Mouse (Mus musculus) midbrain, embryonic 16.5 days (tissue): ENCODE measurements around the gene H2-M10.2. TPM values are rescaled to one million over a fixed set of nuclear protein-coding genes. Genes with fewer than 3 reads are reported as not detected.

ENCODE experiments used
- ATAC-seq: fragments of 200-750 bp; cut with Nextera tagmentation; 2 replicates; pipeline ENCODE4 v1.8.0; 2017; ENCODE audit warnings: moderate TSS enrichment
- H3K27ac ChIP-seq: fragments of 300-500 bp; sonication (generic); 2 replicates; pipeline ENCODE4 v1.5.1; 2014; ENCODE audit warnings: mild to moderate bottlenecking, low read length, mixed read lengths
- H3K27me3 ChIP-seq: fragments of 300-500 bp; sonication (generic); 2 replicates; pipeline ENCODE4 v1.6.1; 2014; ENCODE audit warnings: low read depth, low read length, mixed read lengths; ENCODE audit not compliant: control insufficient read depth, insufficient read depth
- H3K36me3 ChIP-seq: fragments of 300-500 bp; sonication (generic); 2 replicates; pipeline ENCODE4 v1.6.1; 2014; ENCODE audit warnings: mild to moderate bottlenecking, low read length, moderate library complexity, mixed read lengths; ENCODE audit not compliant: control insufficient read depth, insufficient read depth
- H3K4me1 ChIP-seq: fragments of 300-500 bp; sonication (generic); 2 replicates; pipeline ENCODE4 v1.6.1; 2014; ENCODE audit warnings: mild to moderate bottlenecking, low read length, mixed read lengths; ENCODE audit not compliant: control insufficient read depth, insufficient read depth
- H3K4me2 ChIP-seq: fragments of 300-500 bp; sonication (generic); 2 replicates; pipeline ENCODE4 v1.6.1; 2014; ENCODE audit warnings: mild to moderate bottlenecking, low read length, mixed read lengths
- H3K4me3 ChIP-seq: fragments of 300-500 bp; sonication (generic); 2 replicates; pipeline ENCODE4 v1.5.1; 2014; ENCODE audit warnings: low read depth, mild to moderate bottlenecking, low read length, moderate library complexity, mixed read lengths
- H3K9ac ChIP-seq: fragments of 300-500 bp; sonication (generic); 2 replicates; pipeline ENCODE4 v1.6.1; 2014; ENCODE audit warnings: low read depth, low read length, mixed read lengths
- H3K9me3 ChIP-seq: fragments of 300-500 bp; sonication (generic); replicated peaks from 2 replicates; pipeline ENCODE4 v1.6.1; 2014; ENCODE audit warnings: mild to moderate bottlenecking, low read length, mixed read lengths; ENCODE audit not compliant: control insufficient read depth, poor library complexity, severe bottlenecking
- WGBS: fragments of 180-500 bp; shearing (Covaris S2); extraction: QIAGEN DNeasy Blood & Tissue Kit; methylation state at CpG from one replicate; pipeline ENCODE4 v1.1.7; 2014; 5-methylcytosine and 5-hydroxymethylcytosine counted together
- polyA plus RNA-seq: library from polyadenylated mRNA; unstranded; fragments of >200 nt; fragmentation: Nextera tagmentation; extraction: Ambion mirVana; gene quantifications from 2 replicates; pipeline ENCODE4 v1.2.1, GENCODE M21; 2015

Gene H2-M10.2
- polyA plus RNA-seq, 1 experiment from 2014 or later, result 0.33 TPM

DNA sequence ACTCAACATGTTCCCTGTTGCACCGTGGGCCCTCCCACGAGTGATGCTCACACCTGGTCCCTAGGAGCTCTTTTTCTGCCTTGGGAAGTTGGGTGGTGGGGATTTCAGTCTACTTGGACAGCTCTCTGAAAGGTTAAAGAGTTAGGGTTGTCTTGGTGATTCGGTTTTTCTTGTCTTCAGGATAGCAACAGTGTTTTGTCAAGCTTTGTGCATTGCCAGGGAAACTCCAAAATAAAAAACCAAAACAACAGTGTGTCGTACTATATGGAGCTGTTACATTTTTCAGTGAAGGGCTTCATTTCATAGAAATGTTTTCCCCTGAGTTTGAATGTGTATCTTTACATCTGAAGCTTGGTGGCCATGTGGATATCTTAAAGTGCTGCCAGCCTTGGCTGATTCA, 11.5 kb downstream of the H2-M10.2 start:
- H3K4me2 ChIP-seq, result no peak overlapping the region
- H3K9me3 ChIP-seq, result no peaks in the 10 kb centered on the region
- H3K27me3 ChIP-seq, result no peaks in the 10 kb centered on the region
- no peak overlapping the region for H3K4me3 ChIP-seq
- whole genome bisulfite sequencing, result 96% methylated on average over 4 of the region's 4 CpGs
- H3K4me1 ChIP-seq, result peaks cover 33% of the 10 kb centered on the region
- ATAC-seq, result no peak
- H3K36me3 ChIP-seq, result 0 out of 2 replicates have a peak, but pooled peaks cover 4% of the 10 kb centered on the region
- H3K27ac ChIP-seq, result no peak overlapping the region
- no peak overlapping the region for H3K9ac ChIP-seq

DNA sequence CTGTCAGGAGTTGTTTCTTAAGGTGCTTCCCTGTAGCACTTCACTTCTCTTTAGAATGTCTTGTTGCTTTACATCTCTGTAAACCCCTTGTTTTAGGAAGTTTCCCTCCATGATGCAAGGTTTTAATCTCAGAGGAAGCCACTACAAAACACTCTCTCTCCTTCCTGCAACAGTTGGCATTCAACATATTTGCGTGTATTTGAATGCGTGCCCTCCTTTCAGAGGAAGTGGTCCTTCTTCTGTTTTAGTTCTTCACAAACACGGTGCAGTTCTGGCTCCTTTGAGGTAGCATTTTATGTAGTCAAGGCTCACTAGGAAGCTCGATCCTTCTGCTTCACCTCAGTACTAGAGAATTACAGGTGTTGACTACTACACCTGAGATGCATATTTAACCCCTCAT, 12.5 kb downstream of the H2-M10.2 start:
- no peak for ATAC-seq
- 97% methylated on average over 4 of the region's 4 CpGs for WGBS
- Histone ChIP-seq H3K27me3 (no peaks in the 10 kb centered on the region), H3K4me3 (no peak overlapping the region), H3K27ac (no peak overlapping the region), H3K9me3 (no peaks in the 10 kb centered on the region), H3K9ac (no peak overlapping the region), H3K4me1 (peaks cover 34% of the 10 kb centered on the region), H3K4me2 (no peak overlapping the region), H3K36me3 (peaks cover 4% of the 10 kb centered on the region; the same call in 1 of the 2 replicates)

GRCm38 (mm10) chr17:36272643-36273366, 13.5 kb downstream of the H2-M10.2 start:
- Histone ChIP-seq H3K4me3 (peak overlapping the region; percentile 96), H3K36me3 (peaks cover 2% of the 10 kb centered on the region; the same call in 1 of the 2 replicates), H3K27ac (no peak overlapping the region), H3K27me3 (no peaks in the 10 kb centered on the region), H3K9ac (peak overlapping the region; percentile 96), H3K4me2 (peak overlapping the region; percentile 96), H3K9me3 (no peaks in the 10 kb centered on the region), H3K4me1 (peaks cover 34% of the 10 kb centered on the region)
- no peak for ATAC-seq
- 90% methylated on average over 8 of the region's 9 CpGs for WGBS

DNA sequence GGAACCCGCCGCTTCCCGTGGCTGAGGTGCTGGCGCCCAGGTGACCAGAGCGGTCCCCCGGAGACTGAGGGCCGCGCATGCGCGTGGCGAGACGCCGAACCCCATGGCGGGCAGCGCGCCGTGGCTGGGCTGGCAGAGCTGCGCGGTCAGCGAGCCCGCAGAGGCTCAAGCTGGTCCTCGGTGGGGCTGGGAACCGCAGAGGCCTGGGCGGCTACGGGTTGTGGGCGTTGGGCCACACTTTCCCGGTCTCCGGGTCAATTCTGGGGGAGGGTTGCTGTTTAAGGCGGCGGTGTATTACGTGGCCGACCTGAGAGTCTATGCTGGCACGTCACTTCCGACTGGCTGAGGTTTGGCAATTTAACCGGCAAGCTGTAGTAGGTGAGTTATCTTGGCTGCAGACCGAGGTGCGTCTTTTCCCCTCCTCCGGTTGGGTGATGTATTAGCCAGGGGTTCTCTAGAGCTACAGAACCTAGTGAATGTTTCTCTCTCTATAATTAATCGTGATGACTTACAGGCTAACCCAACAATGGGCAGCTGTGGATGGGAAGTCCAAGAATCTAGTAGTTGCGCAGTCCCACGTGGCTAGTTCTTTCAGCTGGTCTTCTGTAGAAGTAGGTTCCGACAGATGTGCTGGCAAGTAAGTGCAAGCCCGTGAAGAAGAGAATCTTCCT, 14.6 kb downstream of the H2-M10.2 start, which contains the start of gene Trim39:
Gene Trim39 (minus strand): TSS at position 662 of the 671 bp plus-strand sequence.
- Histone ChIP-seq H3K4me1 (peaks cover 34% of the 10 kb centered on the region), H3K4me2 (peak within 1 kb of the TSS; percentile 96), H3K36me3 (peaks cover 10% of the 10 kb centered on the region), H3K27me3 (no peaks in the 10 kb centered on the region), H3K27ac (peak within 1 kb of the TSS; percentile 98), H3K9ac (peak within 1 kb of the TSS; percentile 96), H3K9me3 (no peaks in the 10 kb centered on the region), H3K4me3 (peak within 1 kb of the TSS; percentile 96)
- peak; percentile 90 for ATAC-seq
- under 1% methylated on average over 43 of the region's 43 CpGs for WGBS

- Histone ChIP-seq H3K27ac (peak overlapping the region; percentile 98), H3K9me3 (no peaks in the 10 kb centered on the region), H3K27me3 (no peaks in the 10 kb centered on the region), H3K4me1 (peaks cover 34% of the 10 kb centered on the region), H3K9ac (peak overlapping the region; percentile 96), H3K4me2 (peak overlapping the region; percentile 74), H3K36me3 (peaks cover 16% of the 10 kb centered on the region), H3K4me3 (peak overlapping the region; percentile 96)
- WGBS, result under 1% methylated on average over 65 of the region's 84 CpGs
- peak; percentile 93 for ATAC-seq
These were observed 15.2 kb downstream of the H2-M10.2 start for GRCm38 (mm10) chr17:36270956-36271585.

DNA sequence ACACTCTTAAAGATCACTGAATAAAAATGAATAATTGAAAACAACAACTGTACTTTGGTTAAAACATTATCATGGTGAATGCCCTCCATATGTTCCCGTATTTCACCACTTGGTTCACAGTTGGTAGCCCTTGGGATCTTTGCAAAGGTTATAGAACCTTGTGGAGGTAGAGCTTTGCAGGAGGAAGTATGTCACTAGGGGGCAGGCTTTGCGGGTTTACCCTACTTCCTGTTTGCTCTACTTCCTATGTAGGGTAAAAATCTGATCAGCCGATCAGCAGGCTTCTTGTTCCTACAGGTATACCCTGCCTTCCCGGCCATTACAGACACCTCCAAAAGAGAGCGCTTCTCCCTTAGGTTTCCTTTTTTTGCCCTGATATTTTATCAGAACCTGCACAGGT, 20.5 kb downstream of the H2-M10.2 start:
- Histone ChIP-seq H3K27me3 (no peaks in the 10 kb centered on the region), H3K4me3 (no peak overlapping the region), H3K9me3 (no peaks in the 10 kb centered on the region), H3K36me3 (peaks cover 32% of the 10 kb centered on the region), H3K4me1 (peaks cover 9% of the 10 kb centered on the region; the same call in 1 of the 2 replicates), H3K4me2 (no peak overlapping the region), H3K27ac (no peak overlapping the region), H3K9ac (no peak overlapping the region)
- ATAC-seq, result no peak
- WGBS, result 76% methylated on average over 5 of the region's 5 CpGs

DNA sequence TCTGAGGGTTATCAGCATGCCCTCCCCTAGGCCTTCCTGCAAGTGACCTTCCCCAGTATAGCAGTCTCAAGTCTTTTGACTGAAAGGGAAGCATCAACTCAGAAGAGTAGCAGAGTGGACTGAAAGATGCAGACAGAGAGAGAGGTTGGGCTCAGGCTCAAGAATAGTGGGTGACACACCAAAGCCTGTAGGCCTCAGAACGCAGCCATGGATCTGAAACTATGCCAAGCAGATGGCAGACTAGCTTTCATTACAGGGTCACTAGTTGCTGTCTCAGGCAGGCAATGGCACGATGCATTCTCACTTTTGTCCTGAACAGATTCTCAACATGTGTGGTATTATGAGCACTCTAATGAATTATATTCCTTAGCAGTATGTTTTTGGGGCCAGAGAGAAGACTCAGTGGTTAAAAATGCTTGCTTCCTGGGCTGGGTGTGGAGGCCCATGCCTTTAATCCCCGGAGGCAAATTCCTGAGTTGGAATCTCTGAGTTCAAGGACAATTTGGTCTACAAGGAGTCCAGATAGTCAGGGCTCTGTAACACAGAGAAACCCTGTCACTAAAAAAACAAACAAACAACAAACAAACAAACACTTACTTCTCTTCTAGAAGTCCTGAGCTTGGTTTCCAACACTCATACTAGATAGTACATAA, 21.9 kb downstream of the H2-M10.2 start:
- Histone ChIP-seq H3K4me3 (no peak overlapping the region), H3K9me3 (no peaks in the 10 kb centered on the region), H3K4me1 (no peaks in the 10 kb centered on the region), H3K27ac (no peak overlapping the region), H3K36me3 (peaks cover 43% of the 10 kb centered on the region), H3K27me3 (no peaks in the 10 kb centered on the region), H3K4me2 (no peak overlapping the region), H3K9ac (no peak overlapping the region)
- WGBS, result 87% methylated on average over 3 of the region's 3 CpGs
- ATAC-seq, result no peak

GRCm38 (mm10) chr17:36261511-36262166, 24.7 kb downstream of the H2-M10.2 start:
- peaks cover 7% of the 10 kb centered on the region; the same call in 1 of the 2 replicates for H3K4me1 ChIP-seq
- 97% methylated on average over 9 of the region's 9 CpGs for WGBS
- no peak overlapping the region for H3K9ac ChIP-seq

More at GRCm38 (mm10) chr17:36261511-36262166, 24.7 kb downstream of the H2-M10.2 start:
- no peaks in the 10 kb centered on the region for H3K9me3 ChIP-seq
- no peak overlapping the region for H3K4me3 ChIP-seq
- peaks cover 37% of the 10 kb centered on the region for H3K36me3 ChIP-seq
- H3K4me2 ChIP-seq, result no peak overlapping the region
- no peak for ATAC-seq
- H3K27me3 ChIP-seq, result no peaks in the 10 kb centered on the region
- no peak overlapping the region for H3K27ac ChIP-seq
